In genomic region chr17:51583984-51584880, GRCm38 (mm10) we compare ENCODE assay signal across 11 mouse cellular contexts.
DNase-seq lines count a peak whose midpoint lies in the region; ATAC-seq lines count a peak whose summit lies in the region.
"Had no signal": no experiment of that assay in that cellular context is flagged by ENCODE, and none has a peak within 500 bp of the region (broad histone marks: within the 10 kb centered on the region; RNA-seq: fewer than 3 reads in every experiment).

No protein-coding gene starts in this region.

- H3K27me3 ChIP-seq in forebrain, embryonic 11.5 days (ENCODE audit: control insufficient read depth, insufficient read depth, low read length) = no peaks in the 10 kb centered on the region
- no peaks in the 10 kb centered on the region for H3K27me3 ChIP-seq in forebrain, embryonic 10.5 days (ENCODE audit: poor library complexity, severe bottlenecking)
- no peaks in the 10 kb centered on the region for H3K27me3 ChIP-seq in hindbrain, embryonic 15.5 days
- no peaks in the 10 kb centered on the region for H3K27me3 ChIP-seq in midbrain, embryonic 12.5 days
- H3K27me3 ChIP-seq in kidney, embryonic 15.5 days = no peaks in the 10 kb centered on the region
- H3K27me3 ChIP-seq in intestine, embryonic 15.5 days (replicated peaks) = no peaks in the 10 kb centered on the region
- H3K27me3 ChIP-seq: embryonic facial prominence, embryonic 15.5 days; lung, embryonic 15.5 days had no signal

- no peak overlapping the region for H3K4me2 ChIP-seq in forebrain, embryonic 11.5 days (ENCODE audit: low read depth, low read length, severe bottlenecking)
- H3K4me2 ChIP-seq in hindbrain, embryonic 15.5 days = peak overlapping the region; percentile 39
- peak overlapping the region; percentile 32; the same call in 1 of the 2 replicates for H3K4me2 ChIP-seq in midbrain, embryonic 12.5 days (replicated peaks)
- H3K4me2 ChIP-seq in kidney, embryonic 15.5 days = no peak overlapping the region
- no peak overlapping the region for H3K4me2 ChIP-seq in intestine, embryonic 15.5 days (replicated peaks)
- H3K4me2 ChIP-seq: embryonic facial prominence, embryonic 15.5 days; lung, embryonic 15.5 days had no signal

- no peak overlapping the region for H3K4me3 ChIP-seq in forebrain, embryonic 11.5 days (ENCODE audit: low read depth, low read length)
- no peak overlapping the region for H3K4me3 ChIP-seq in forebrain, embryonic 10.5 days
- H3K4me3 ChIP-seq in hindbrain, embryonic 15.5 days = peak overlapping the region; percentile 9
- H3K4me3 ChIP-seq in midbrain, embryonic 12.5 days = no peak overlapping the region
- no peak overlapping the region for H3K4me3 ChIP-seq in kidney, embryonic 15.5 days (replicated peaks)
- H3K4me3 ChIP-seq in intestine, embryonic 15.5 days (replicated peaks) = no peak overlapping the region
- H3K4me3 ChIP-seq: embryonic facial prominence, embryonic 15.5 days; lung, embryonic 15.5 days had no signal

- no peak overlapping the region for H3K27ac ChIP-seq in forebrain, embryonic 11.5 days (ENCODE audit: low read depth, low read length)
- no peak overlapping the region for H3K27ac ChIP-seq in forebrain, embryonic 10.5 days
- H3K27ac ChIP-seq in hindbrain, embryonic 15.5 days (replicated peaks) = peak overlapping the region; percentile 44
- H3K27ac ChIP-seq in midbrain, embryonic 12.5 days (replicated peaks) = no peak overlapping the region
- no peak overlapping the region for H3K27ac ChIP-seq in kidney, embryonic 15.5 days
- H3K27ac ChIP-seq in intestine, embryonic 15.5 days = no peak overlapping the region
- H3K27ac ChIP-seq: embryonic facial prominence, embryonic 15.5 days; lung, embryonic 15.5 days had no signal

- DNase-seq in forebrain, embryonic 11.5 days (ENCODE audit: low spot score) = no peak
- no peak for DNase-seq in forebrain, embryonic 10.5 days (ENCODE audit: extremely low spot score, low spot score)
- DNase-seq in 3134 (ENCODE audit: extremely low read depth, insufficient read length, low spot score) = peak; percentile 6
- no peak for DNase-seq in natural killer cell, adult 2 months (ENCODE audit: low spot score in 2 of 2)
- DNase-seq: cerebellum, adult 9-10 months had no signal

- 57% methylated on average over 19 of the region's 19 CpGs for WGBS in forebrain, embryonic 11.5 days
- WGBS in forebrain, embryonic 10.5 days = 77% methylated on average over 19 of the region's 19 CpGs
- 39% methylated on average over 19 of the region's 19 CpGs for WGBS in hindbrain, embryonic 15.5 days
- WGBS in midbrain, embryonic 12.5 days = 47% methylated on average over 19 of the region's 19 CpGs
- 72% methylated on average over 19 of the region's 19 CpGs for WGBS in kidney, embryonic 15.5 days
- WGBS in intestine, embryonic 15.5 days = 76% methylated on average over 19 of the region's 19 CpGs

- no peaks in the 10 kb centered on the region; the same call in 1 of the 2 replicates for H3K4me1 ChIP-seq in forebrain, embryonic 11.5 days (replicated peaks; ENCODE audit: control insufficient read depth, insufficient read depth, low read length)
- peaks cover 18% of the 10 kb centered on the region for H3K4me1 ChIP-seq in forebrain, embryonic 10.5 days
- peaks cover 15% of the 10 kb centered on the region for H3K4me1 ChIP-seq in hindbrain, embryonic 15.5 days (replicated peaks)
- H3K4me1 ChIP-seq in midbrain, embryonic 12.5 days = peaks cover 10% of the 10 kb centered on the region
- H3K4me1 ChIP-seq in kidney, embryonic 15.5 days = 0 out of 2 replicates have a peak, but pooled peaks cover 5% of the 10 kb centered on the region
- H3K4me1 ChIP-seq in intestine, embryonic 15.5 days (replicated peaks) = no peaks in the 10 kb centered on the region
- H3K4me1 ChIP-seq: embryonic facial prominence, embryonic 15.5 days; lung, embryonic 15.5 days had no signal

- no peaks in the 10 kb centered on the region for H3K36me3 ChIP-seq in forebrain, embryonic 11.5 days (ENCODE audit: control insufficient read depth, insufficient read depth, low read length)
- no peaks in the 10 kb centered on the region for H3K36me3 ChIP-seq in forebrain, embryonic 10.5 days (replicated peaks)
- no peaks in the 10 kb centered on the region for H3K36me3 ChIP-seq in hindbrain, embryonic 15.5 days
- no peaks in the 10 kb centered on the region for H3K36me3 ChIP-seq in midbrain, embryonic 12.5 days
- H3K36me3 ChIP-seq in kidney, embryonic 15.5 days = no peaks in the 10 kb centered on the region
- H3K36me3 ChIP-seq in intestine, embryonic 15.5 days = no peaks in the 10 kb centered on the region
- H3K36me3 ChIP-seq: embryonic facial prominence, embryonic 15.5 days; lung, embryonic 15.5 days had no signal

- ATAC-seq in forebrain, embryonic 11.5 days (replicated peaks; ENCODE audit: low FRiP score) = peak; percentile 69
- ATAC-seq in hindbrain, embryonic 15.5 days (ENCODE audit: low FRiP score, low read depth) = peak; percentile 81
- ATAC-seq in midbrain, embryonic 12.5 days (ENCODE audit: low FRiP score, low read depth) = peak; percentile 67
- ATAC-seq in kidney, embryonic 15.5 days (replicated peaks; ENCODE audit: low FRiP score) = no peak
- ATAC-seq in intestine, embryonic 15.5 days = no peak

- H3K9me3 ChIP-seq in forebrain, embryonic 11.5 days (ENCODE audit: control insufficient read depth, low read length) = no peaks in the 10 kb centered on the region; the same call in 1 of the 2 replicates
- H3K9me3 ChIP-seq in forebrain, embryonic 10.5 days = no peaks in the 10 kb centered on the region
- H3K9me3 ChIP-seq in hindbrain, embryonic 15.5 days = no peaks in the 10 kb centered on the region
- no peaks in the 10 kb centered on the region for H3K9me3 ChIP-seq in midbrain, embryonic 12.5 days
- no peaks in the 10 kb centered on the region for H3K9me3 ChIP-seq in kidney, embryonic 15.5 days (replicated peaks)
- H3K9me3 ChIP-seq in intestine, embryonic 15.5 days = no peaks in the 10 kb centered on the region
- H3K9me3 ChIP-seq: embryonic facial prominence, embryonic 15.5 days; lung, embryonic 15.5 days had no signal

- no peak overlapping the region for H3K9ac ChIP-seq in forebrain, embryonic 11.5 days (ENCODE audit: low read length)
- 0 out of 2 replicates have a peak overlapping the region, but pooled peaks have one; percentile 4 for H3K9ac ChIP-seq in hindbrain, embryonic 15.5 days
- no peak overlapping the region for H3K9ac ChIP-seq in midbrain, embryonic 12.5 days (replicated peaks)
- H3K9ac ChIP-seq in kidney, embryonic 15.5 days = no peak overlapping the region
- no peak overlapping the region for H3K9ac ChIP-seq in intestine, embryonic 15.5 days
- H3K9ac ChIP-seq: embryonic facial prominence, embryonic 15.5 days; lung, embryonic 15.5 days had no signal

Comparison
In these comparisons a context has a peak if more than half of its experiments do, and no peak if none do; other contexts are left out.
1. ATAC-seq: peak in forebrain, embryonic 11.5 days (single experiment), hindbrain, embryonic 15.5 days (single experiment) and midbrain, embryonic 12.5 days (single experiment); none in kidney, embryonic 15.5 days (single experiment) and intestine, embryonic 15.5 days (single experiment).
2. H3K4me2 ChIP-seq: peak in hindbrain, embryonic 15.5 days (single experiment) and midbrain, embryonic 12.5 days (single experiment); none in forebrain, embryonic 11.5 days (single experiment), kidney, embryonic 15.5 days (single experiment) and intestine, embryonic 15.5 days (single experiment).